Mouse (Mus musculus) CH12.LX (cell line): ENCODE data around the gene Prnp.

ENCODE experiments used
- BHLHE40 ChIP-seq: IDR thresholded peaks from 2 replicates; pipeline ENCODE4 v1.6.1; 2011; ENCODE audit warnings: mild to moderate bottlenecking, low read depth, low read length, improper control_type of control experiment
- CHD1 ChIP-seq: IDR thresholded peaks from 2 replicates; pipeline ENCODE4 v1.6.1; 2012; ENCODE audit warnings: low read depth, low read length, improper control_type of control experiment, inconsistent platforms
- CHD2 ChIP-seq: IDR thresholded peaks from 2 replicates; pipeline ENCODE4 v1.6.1; 2011; ENCODE audit warnings: low read length, improper control_type of control experiment
- CTCF ChIP-seq, 2 experiments: IDR thresholded peaks in 1 of 2; conservative IDR thresholded peaks in 1 of 2; 2 replicates each; pipeline ENCODE4 v1.5.1; 2011 to 2012; ENCODE audit warnings: low read depth in 2 of 2, low read length in 2 of 2, improper control_type of control experiment in 1 of 2, inconsistent platforms in 1 of 2, mild to moderate bottlenecking in 1 of 2, moderate library complexity in 1 of 2
- EP300 ChIP-seq: IDR thresholded peaks from 2 replicates; pipeline ENCODE4 v1.6.1; 2011; ENCODE audit warnings: low read length, improper control_type of control experiment
- ETS1 ChIP-seq: conservative IDR thresholded peaks from 2 replicates; pipeline ENCODE4 v1.6.1; 2012; ENCODE audit warnings: low read depth, mild to moderate bottlenecking, inconsistent platforms, low read length, improper control_type of control experiment, moderate library complexity
- GABPA ChIP-seq: IDR thresholded peaks from 2 replicates; pipeline ENCODE4 v1.6.1; 2012; ENCODE audit warnings: low read depth, low read length, improper control_type of control experiment, inconsistent platforms; ENCODE audit not compliant: insufficient replicate concordance
- HCFC1 ChIP-seq: IDR thresholded peaks from 2 replicates; pipeline ENCODE4 v1.6.1; 2012; ENCODE audit warnings: low read depth, mild to moderate bottlenecking, inconsistent platforms, low read length, improper control_type of control experiment
- MAFK ChIP-seq: IDR thresholded peaks from 2 replicates; pipeline ENCODE4 v1.6.1; 2011; ENCODE audit warnings: low read length, improper control_type of control experiment; ENCODE audit not compliant: insufficient replicate concordance
- MAX ChIP-seq: IDR thresholded peaks from 2 replicates; pipeline ENCODE4 v1.6.1; 2011; ENCODE audit warnings: low read length, improper control_type of control experiment
- NELFE ChIP-seq: IDR thresholded peaks from 2 replicates; pipeline ENCODE4 v1.6.1; 2011; ENCODE audit warnings: low read depth, low read length, improper control_type of control experiment
- POLR2A ChIP-seq: IDR thresholded peaks from 2 replicates; pipeline ENCODE4 v1.6.1; 2011; ENCODE audit warnings: low read depth, mild to moderate bottlenecking, improper control_type of control experiment, low read length
- USF1 ChIP-seq: IDR thresholded peaks from 2 replicates; pipeline ENCODE4 v1.6.1; 2014; ENCODE audit warnings: low read depth, mild to moderate bottlenecking, inconsistent platforms, low read length, improper control_type of control experiment

DNA sequence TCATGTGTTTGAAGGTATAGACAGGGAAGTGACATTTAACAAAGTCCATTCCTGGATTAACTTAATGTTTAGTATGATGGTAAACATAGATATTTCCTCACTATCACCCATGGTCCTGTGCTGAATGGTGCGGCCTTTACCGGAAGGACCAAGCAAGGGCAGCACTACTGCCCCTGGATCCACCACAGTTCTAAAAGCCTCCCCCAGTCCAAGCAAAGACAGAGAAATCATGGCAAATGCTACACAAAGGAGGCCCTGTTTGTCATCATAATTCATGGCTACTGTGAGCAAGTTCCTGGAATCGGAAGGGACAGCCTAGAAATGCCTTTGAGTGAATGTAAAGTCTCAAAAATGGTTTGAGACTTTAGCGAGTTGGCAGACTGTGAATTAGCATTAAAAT lies 13.7 kb upstream of the Prnp start:
- TF ChIP-seq CTCF (conservative IDR thresholded peaks at IDR 0.05 in 1 of 2, IDR thresholded peaks at IDR 0.05 in 1 of 2; ENCODE audit: low read depth in 2 of 2, low read length in 2 of 2) (no peak), MAX (no peak), HCFC1 (no peak), POLR2A (no peak), GABPA (no peak), NELFE (no peak), CHD2 (no peak), EP300 (no peak), USF1 (no peak), MAFK (no peak), CHD1 (no peak), BHLHE40 (no peak), ETS1 (no peak)
